Mouse (Mus musculus) limb, embryonic 12.5 days (tissue): ENCODE measurements at regions not wholly inside any gene's neighbourhood (a gene's known extent, or its start where the extent isn't known, plus 50 kb on each side); places are given as distances from the start of the nearest gene placed in this dataset.
A peak's percentile ranks its signal among the peaks of the same experiment; 100 is the strongest.
"Not testable (repeated sequence)": the region's sequence is repeated elsewhere in the genome, so short reads cannot be mapped to it uniquely, and the experiment has no call there.

Experiments used
- ATAC-seq: fragments of 200-750 bp; cut with Nextera tagmentation; 2 replicates; pipeline ENCODE4 v1.8.0; 2017; ENCODE audit warnings: low read depth, moderate TSS enrichment; ENCODE audit not compliant: insufficient number of reproducible peaks, insufficient read depth, low FRiP score, low TSS enrichment
- H3K27ac ChIP-seq: fragments of 300-500 bp; sonication (generic); 2 replicates; pipeline ENCODE4 v1.5.1; 2016; ENCODE audit warnings: mild to moderate bottlenecking, moderate library complexity
- H3K27me3 ChIP-seq: fragments of 300-500 bp; sonication (generic); 2 replicates; pipeline ENCODE4 v1.6.1; 2016; ENCODE audit warnings: mild to moderate bottlenecking, moderate library complexity
- H3K36me3 ChIP-seq: fragments of 300-500 bp; sonication (generic); 2 replicates; pipeline ENCODE4 v1.6.1; 2016; ENCODE audit warnings: mild to moderate bottlenecking, moderate library complexity
- H3K4me1 ChIP-seq: fragments of 300-500 bp; sonication (generic); replicated peaks from 2 replicates; pipeline ENCODE4 v1.6.1; 2016
- H3K4me2 ChIP-seq: fragments of 300-500 bp; sonication (generic); 2 replicates; pipeline ENCODE4 v1.6.1; 2016; ENCODE audit warnings: mild to moderate bottlenecking, moderate library complexity
- H3K4me3 ChIP-seq: fragments of 300-500 bp; sonication (generic); replicated peaks from 2 replicates; pipeline ENCODE4 v1.5.1; 2016; ENCODE audit warnings: mild to moderate bottlenecking
- H3K9ac ChIP-seq: fragments of 300-500 bp; sonication (generic); replicated peaks from 2 replicates; pipeline ENCODE4 v1.6.1; 2016; ENCODE audit warnings: mild to moderate bottlenecking, moderate library complexity
- H3K9me3 ChIP-seq: fragments of 300-500 bp; sonication (generic); 2 replicates; pipeline ENCODE4 v1.6.1; 2016; ENCODE audit warnings: mild to moderate bottlenecking, moderate library complexity
- WGBS: fragments of 180-500 bp; shearing (Covaris S2); methylation state at CpG from one replicate; pipeline ENCODE4 v1.1.7; 2016; 5-methylcytosine and 5-hydroxymethylcytosine counted together

GRCm38 (mm10) chr12:107198389-107199018, 289.9 kb upstream of the 3110018I06Rik start:
- Histone ChIP-seq H3K4me2 (no peak overlapping the region), H3K9ac (no peak overlapping the region), H3K4me1 (no peaks in the 10 kb centered on the region), H3K27ac (no peak overlapping the region), H3K36me3 (no peaks in the 10 kb centered on the region), H3K9me3 (no peaks in the 10 kb centered on the region), H3K4me3 (no peak overlapping the region), H3K27me3 (no peaks in the 10 kb centered on the region)
- WGBS: 78% methylated on average over 2 of the region's 2 CpGs
- ATAC-seq: no peak

DNA sequence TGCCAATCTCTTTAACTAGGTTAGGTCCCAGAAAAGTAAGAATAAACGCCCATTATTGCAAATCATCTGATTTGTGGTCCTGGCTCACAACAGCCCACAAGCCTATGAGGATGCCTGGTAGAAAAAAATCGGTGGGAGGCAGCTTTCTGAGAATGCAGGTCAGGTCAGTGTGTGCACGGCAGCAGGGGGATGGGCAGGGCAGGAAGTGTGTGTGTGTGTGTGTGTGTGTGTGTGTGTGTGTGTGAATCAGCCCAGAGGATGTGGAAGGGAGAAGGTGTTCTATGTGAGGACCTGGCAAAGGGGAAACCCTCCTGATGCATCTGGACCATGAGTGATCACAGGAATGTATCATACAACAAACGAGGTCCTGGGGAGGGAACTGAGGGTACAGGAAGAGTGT, 287.5 kb upstream of the 3110018I06Rik start:
- Histone ChIP-seq H3K9me3 (no peaks in the 10 kb centered on the region), H3K27me3 (no peaks in the 10 kb centered on the region), H3K4me1 (no peaks in the 10 kb centered on the region), H3K9ac (no peak overlapping the region), H3K27ac (no peak overlapping the region), H3K4me3 (no peak overlapping the region), H3K36me3 (no peaks in the 10 kb centered on the region), H3K4me2 (no peak overlapping the region)
- ATAC-seq: no peak
- WGBS: 54% methylated on average over 4 of the region's 4 CpGs

DNA sequence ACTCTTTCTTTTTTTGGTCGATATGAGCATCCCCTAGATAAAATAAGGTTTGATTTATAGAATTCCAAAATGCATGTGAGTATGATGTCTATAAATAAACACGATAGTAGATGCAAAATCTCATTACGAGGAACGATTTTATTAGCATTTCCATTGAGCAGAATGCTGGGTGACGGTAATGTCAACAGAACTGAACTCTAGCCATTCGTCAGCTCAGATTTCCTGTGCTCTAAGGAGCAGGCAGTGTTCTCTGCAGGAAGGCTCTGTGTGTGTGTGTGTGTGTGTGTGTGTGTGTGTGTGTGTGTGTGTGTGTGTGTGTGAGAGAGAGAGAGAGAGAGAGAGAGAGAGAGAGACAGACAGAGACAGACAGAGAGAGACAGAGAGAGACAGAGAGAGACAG, 279.6 kb upstream of the 3110018I06Rik start:
- H3K9me3 ChIP-seq, H3K9ac ChIP-seq, ATAC-seq, H3K4me1 ChIP-seq, H3K4me2 ChIP-seq, H3K36me3 ChIP-seq, H3K4me3 ChIP-seq, H3K27me3 ChIP-seq, H3K27ac ChIP-seq: not testable (repeated sequence)
- WGBS: 47% methylated on average over 6 of the region's 6 CpGs

GRCm38 (mm10) chr12:107212826-107213225, 275.6 kb upstream of the 3110018I06Rik start:
- H3K9me3 ChIP-seq: no peaks in the 10 kb centered on the region
- no peaks in the 10 kb centered on the region; the same call in 1 of the 2 replicates for H3K4me1 ChIP-seq
- no peak overlapping the region for H3K9ac ChIP-seq
- no peak overlapping the region for H3K4me3 ChIP-seq
- ATAC-seq: no peak
- no peak overlapping the region for H3K27ac ChIP-seq
- H3K27me3 ChIP-seq: peaks cover 5% of the 10 kb centered on the region; the same call in 1 of the 2 replicates
- 91% methylated on average over 10 of the region's 10 CpGs for WGBS
- no peak overlapping the region for H3K4me2 ChIP-seq
- no peaks in the 10 kb centered on the region for H3K36me3 ChIP-seq

- peaks cover 3% of the 10 kb centered on the region; the same call in 1 of the 2 replicates for H3K4me1 ChIP-seq
- no peak for ATAC-seq
- 61% methylated on average over 8 of the region's 8 CpGs for WGBS
Observed at GRCm38 (mm10) chr12:107216119-107216518, 272.3 kb upstream of the 3110018I06Rik start.

GRCm38 (mm10) chr12:107221276-107221970, 267.0 kb upstream of the 3110018I06Rik start:
- WGBS: 71% methylated on average over 7 of the region's 7 CpGs
- Histone ChIP-seq H3K9me3 (no peaks in the 10 kb centered on the region), H3K4me3 (no peak overlapping the region), H3K4me1 (peaks cover 14% of the 10 kb centered on the region; the same call in 1 of the 2 replicates), H3K4me2 (no peak overlapping the region), H3K36me3 (no peaks in the 10 kb centered on the region), H3K9ac (no peak overlapping the region), H3K27ac (0 out of 2 replicates have a peak overlapping the region, but pooled peaks have one; percentile 12), H3K27me3 (peaks cover 8% of the 10 kb centered on the region; the same call in 1 of the 2 replicates)
- ATAC-seq: no peak

More at GRCm38 (mm10) chr12:107216119-107216518, 272.3 kb upstream of the 3110018I06Rik start:
- H3K9me3 ChIP-seq: no peaks in the 10 kb centered on the region
- H3K4me2 ChIP-seq: no peak overlapping the region
- H3K27me3 ChIP-seq: peaks cover 8% of the 10 kb centered on the region; the same call in 1 of the 2 replicates
- no peak overlapping the region for H3K9ac ChIP-seq
- no peak overlapping the region for H3K27ac ChIP-seq
- no peak overlapping the region for H3K4me3 ChIP-seq
- no peaks in the 10 kb centered on the region for H3K36me3 ChIP-seq

- 0 out of 2 replicates have a peak, but pooled peaks cover 2% of the 10 kb centered on the region for H3K9me3 ChIP-seq
- H3K36me3 ChIP-seq: no peaks in the 10 kb centered on the region
- no peak overlapping the region for H3K9ac ChIP-seq
- 79% methylated on average over 7 of the region's 7 CpGs for WGBS
- no peak overlapping the region for H3K4me3 ChIP-seq
- ATAC-seq: no peak
- H3K4me1 ChIP-seq: peaks cover 14% of the 10 kb centered on the region; the same call in 1 of the 2 replicates
- H3K27me3 ChIP-seq: peaks cover 8% of the 10 kb centered on the region; the same call in 1 of the 2 replicates
- no peak overlapping the region for H3K4me2 ChIP-seq
- H3K27ac ChIP-seq: 0 out of 2 replicates have a peak overlapping the region, but pooled peaks have one; percentile 12
Observed at GRCm38 (mm10) chr12:107222106-107222505, 266.3 kb upstream of the 3110018I06Rik start.

DNA sequence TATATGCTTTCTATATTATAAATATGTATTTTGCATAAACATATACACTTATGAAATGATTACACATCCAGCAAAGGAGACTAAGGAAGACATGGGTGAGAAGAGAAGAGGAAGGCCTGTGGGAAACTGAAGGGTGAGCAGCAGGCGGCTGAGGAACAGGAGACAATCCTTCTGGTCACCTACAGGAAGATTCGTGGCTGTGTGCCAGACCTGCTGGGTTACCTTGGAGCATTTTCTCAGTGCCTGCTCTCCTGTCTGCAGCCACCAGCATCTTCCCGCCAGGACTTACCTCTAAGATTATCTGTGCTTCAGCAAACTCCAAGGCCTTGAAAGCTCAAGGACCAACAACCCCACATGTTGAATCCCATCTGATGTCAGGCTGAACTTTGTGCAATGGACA, 258.3 kb upstream of the 3110018I06Rik start:
- no peak for ATAC-seq
- WGBS: 75% methylated on average over 3 of the region's 3 CpGs
- Histone ChIP-seq H3K4me2 (no peak overlapping the region), H3K9me3 (0 out of 2 replicates have a peak, but pooled peaks cover 6% of the 10 kb centered on the region), H3K27ac (no peak overlapping the region), H3K4me3 (no peak overlapping the region), H3K36me3 (no peaks in the 10 kb centered on the region), H3K9ac (no peak overlapping the region), H3K27me3 (no peaks in the 10 kb centered on the region), H3K4me1 (no peaks in the 10 kb centered on the region)

- 6% methylated on average over 1 of the region's 1 CpGs for WGBS
- no peaks in the 10 kb centered on the region for H3K4me1 ChIP-seq
- no peak; the same call in 1 of the 2 replicates for ATAC-seq
Observed at GRCm38 (mm10) chr12:107231629-107232028, 256.8 kb upstream of the 3110018I06Rik start.

DNA sequence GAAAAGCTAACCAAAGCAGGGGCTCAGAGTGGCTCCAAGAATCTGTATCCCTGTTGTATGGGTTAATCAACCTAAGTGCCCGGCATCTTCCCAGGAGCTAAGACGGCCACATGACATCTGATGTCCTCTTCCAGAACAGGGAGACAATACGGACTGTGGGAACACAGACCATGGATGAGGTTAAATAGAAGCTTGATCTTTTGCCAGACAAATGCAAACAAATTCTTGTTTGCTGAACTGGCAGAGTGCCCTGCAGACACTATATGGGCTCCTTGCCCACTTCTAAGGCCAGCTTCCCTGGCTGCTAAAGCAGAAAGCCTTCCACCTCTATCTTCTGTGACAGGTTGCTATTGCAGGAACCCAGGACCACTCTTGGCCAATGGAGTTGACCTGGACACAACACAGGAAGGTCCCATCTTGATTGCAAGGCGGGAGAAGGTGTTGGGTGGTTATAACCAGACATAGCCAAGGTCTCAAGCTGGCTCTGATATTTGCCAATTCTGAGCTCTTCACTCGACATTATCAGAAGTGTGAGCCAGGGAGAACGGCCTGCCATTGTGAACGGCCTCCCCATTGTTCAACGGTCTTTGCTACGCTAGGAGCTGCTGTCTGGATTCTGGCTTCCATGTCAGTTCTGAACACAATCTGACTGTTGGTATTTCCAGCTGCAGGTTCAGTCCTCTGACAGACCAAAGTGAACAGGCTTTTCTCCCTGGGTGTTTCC, 237.5 kb upstream of the 3110018I06Rik start:
- 91% methylated on average over 9 of the region's 9 CpGs for WGBS
- no peak overlapping the region for H3K27ac ChIP-seq
- no peaks in the 10 kb centered on the region for H3K36me3 ChIP-seq
- no peak overlapping the region for H3K9ac ChIP-seq
- no peak overlapping the region for H3K4me2 ChIP-seq
- no peak overlapping the region for H3K4me3 ChIP-seq
- H3K9me3 ChIP-seq: no peaks in the 10 kb centered on the region
- H3K27me3 ChIP-seq: no peaks in the 10 kb centered on the region; the same call in 1 of the 2 replicates
- ATAC-seq: no peak
- no peaks in the 10 kb centered on the region; the same call in 1 of the 2 replicates for H3K4me1 ChIP-seq

More at GRCm38 (mm10) chr12:107231629-107232028, 256.8 kb upstream of the 3110018I06Rik start:
- no peaks in the 10 kb centered on the region for H3K36me3 ChIP-seq
- H3K4me2 ChIP-seq: no peak overlapping the region
- H3K9ac ChIP-seq: no peak overlapping the region
- H3K27ac ChIP-seq: no peak overlapping the region
- H3K9me3 ChIP-seq: 0 out of 2 replicates have a peak, but pooled peaks cover 6% of the 10 kb centered on the region
- H3K27me3 ChIP-seq: no peaks in the 10 kb centered on the region
- H3K4me3 ChIP-seq: no peak overlapping the region

GRCm38 (mm10) chr12:107251981-107252380, 236.5 kb upstream of the 3110018I06Rik start:
- no peaks in the 10 kb centered on the region; the same call in 1 of the 2 replicates for H3K27me3 ChIP-seq
- H3K27ac ChIP-seq: no peak overlapping the region
- H3K9me3 ChIP-seq: no peaks in the 10 kb centered on the region
- H3K9ac ChIP-seq: no peak overlapping the region
- no peak overlapping the region for H3K4me3 ChIP-seq
- no peak overlapping the region for H3K4me2 ChIP-seq
- WGBS: 83% methylated on average over 15 of the region's 15 CpGs
- ATAC-seq: no peak
- no peaks in the 10 kb centered on the region for H3K36me3 ChIP-seq
- H3K4me1 ChIP-seq: no peaks in the 10 kb centered on the region; the same call in 1 of the 2 replicates
